Mouse (Mus musculus) intestine, embryonic 15.5 days (tissue): ENCODE measurements around the gene Batf. TPM values are rescaled to one million over a fixed set of nuclear protein-coding genes. Genes with fewer than 3 reads are reported as not detected.
A peak's percentile ranks its signal among the peaks of the same experiment; 100 is the strongest.
"Not testable (repeated sequence)": the region's sequence is repeated elsewhere in the genome, so short reads cannot be mapped to it uniquely, and the experiment has no call there.

Source experiments
- ATAC-seq: fragments of 200-750 bp; cut with Nextera tagmentation; 2 replicates; pipeline ENCODE4 v1.8.0; 2017; ENCODE audit warnings: moderate TSS enrichment, moderate library complexity
- H3K27ac ChIP-seq: fragments of 300-500 bp; sonication (generic); 2 replicates; pipeline ENCODE4 v1.5.1; 2015; ENCODE audit warnings: mild to moderate bottlenecking, inconsistent platforms
- H3K27me3 ChIP-seq: fragments of 300-500 bp; sonication (generic); replicated peaks from 2 replicates; pipeline ENCODE4 v1.6.1; 2015; ENCODE audit warnings: inconsistent platforms
- H3K36me3 ChIP-seq: fragments of 300-500 bp; sonication (generic); 2 replicates; pipeline ENCODE4 v1.6.1; 2015; ENCODE audit warnings: inconsistent platforms
- H3K4me1 ChIP-seq: fragments of 300-500 bp; sonication (generic); replicated peaks from 2 replicates; pipeline ENCODE4 v1.6.1; 2015; ENCODE audit warnings: inconsistent platforms
- H3K4me2 ChIP-seq: fragments of 300-500 bp; sonication (generic); replicated peaks from 2 replicates; pipeline ENCODE4 v1.6.1; 2015; ENCODE audit warnings: mild to moderate bottlenecking, inconsistent platforms
- H3K4me3 ChIP-seq: fragments of 300-500 bp; sonication (generic); replicated peaks from 2 replicates; pipeline ENCODE4 v1.5.1; 2015; ENCODE audit warnings: inconsistent platforms
- H3K9ac ChIP-seq: fragments of 300-500 bp; sonication (generic); 2 replicates; pipeline ENCODE4 v1.6.1; 2015; ENCODE audit warnings: inconsistent platforms
- H3K9me3 ChIP-seq: fragments of 300-500 bp; sonication (generic); 2 replicates; pipeline ENCODE4 v1.6.1; 2016; ENCODE audit warnings: inconsistent platforms
- WGBS: fragments of 180-500 bp; shearing (Covaris S2); methylation state at CpG from one replicate; pipeline ENCODE4 v1.1.7; 2015; 5-methylcytosine and 5-hydroxymethylcytosine counted together
- polyA plus RNA-seq: library from polyadenylated mRNA; unstranded; fragments of >200 nt; fragmentation: Nextera tagmentation; extraction: Ambion mirVana; gene quantifications from 2 replicates; pipeline ENCODE4 v1.2.1, GENCODE M21; 2015

The Batf gene
- polyA plus RNA-seq, 1 experiment from 2014 or later: 2.6 TPM

DNA sequence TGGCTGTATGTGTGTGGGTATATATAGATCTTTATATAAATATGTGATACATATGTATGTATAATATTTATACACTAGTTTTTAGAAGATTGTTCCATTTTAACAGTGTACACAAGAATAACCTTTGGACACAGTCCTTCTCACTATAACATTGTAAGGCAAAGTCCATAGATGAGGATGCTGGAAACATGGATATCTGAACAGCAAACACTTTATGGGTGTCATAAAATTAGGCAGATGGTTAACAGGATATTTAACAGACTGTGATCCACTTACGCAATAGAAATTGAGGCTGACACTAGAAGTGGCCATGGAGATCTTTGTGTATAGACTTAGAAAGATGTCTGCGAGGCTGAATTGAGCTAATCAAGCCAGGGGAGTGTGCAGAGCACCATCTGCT lies 9.3 kb downstream of the Batf start:
- 57% methylated on average over 2 of the region's 2 CpGs for WGBS
- peaks cover 6% of the 10 kb centered on the region for H3K4me1 ChIP-seq
- H3K27ac ChIP-seq: no peak overlapping the region
- H3K36me3 ChIP-seq: no peaks in the 10 kb centered on the region
- H3K4me2 ChIP-seq: no peak overlapping the region
- no peaks in the 10 kb centered on the region for H3K9me3 ChIP-seq
- no peak overlapping the region for H3K4me3 ChIP-seq
- H3K9ac ChIP-seq: no peak overlapping the region
- ATAC-seq: peak; percentile 82
- no peaks in the 10 kb centered on the region for H3K27me3 ChIP-seq

DNA sequence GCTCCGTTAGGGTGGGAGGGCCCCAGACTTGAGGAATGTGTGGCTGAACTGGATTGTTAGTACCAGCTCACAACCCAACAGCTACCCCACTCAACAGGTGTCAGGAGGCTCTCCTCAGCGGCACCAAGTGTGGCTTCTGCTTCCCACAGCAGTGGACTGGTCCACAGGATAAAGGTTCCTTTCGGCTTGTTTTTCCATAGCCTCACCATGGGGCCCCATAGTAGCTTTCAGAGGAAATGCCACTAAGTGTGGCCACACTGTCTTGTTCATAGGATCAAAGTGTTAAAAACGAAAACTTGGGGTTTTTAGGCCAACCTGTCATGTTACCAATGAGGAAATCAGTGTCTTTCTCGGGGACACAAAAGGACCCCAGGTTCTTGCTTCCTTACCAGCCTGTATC lies 10.0 kb downstream of the Batf start:
- Histone ChIP-seq H3K27me3 (no peaks in the 10 kb centered on the region), H3K4me2 (no peak overlapping the region), H3K9ac (no peak overlapping the region), H3K36me3 (no peaks in the 10 kb centered on the region), H3K27ac (0 out of 2 replicates have a peak overlapping the region, but pooled peaks have one; percentile 20), H3K9me3 (no peaks in the 10 kb centered on the region), H3K4me1 (peaks cover 6% of the 10 kb centered on the region), H3K4me3 (no peak overlapping the region)
- 82% methylated on average over 5 of the region's 5 CpGs for WGBS
- ATAC-seq: no peak

DNA sequence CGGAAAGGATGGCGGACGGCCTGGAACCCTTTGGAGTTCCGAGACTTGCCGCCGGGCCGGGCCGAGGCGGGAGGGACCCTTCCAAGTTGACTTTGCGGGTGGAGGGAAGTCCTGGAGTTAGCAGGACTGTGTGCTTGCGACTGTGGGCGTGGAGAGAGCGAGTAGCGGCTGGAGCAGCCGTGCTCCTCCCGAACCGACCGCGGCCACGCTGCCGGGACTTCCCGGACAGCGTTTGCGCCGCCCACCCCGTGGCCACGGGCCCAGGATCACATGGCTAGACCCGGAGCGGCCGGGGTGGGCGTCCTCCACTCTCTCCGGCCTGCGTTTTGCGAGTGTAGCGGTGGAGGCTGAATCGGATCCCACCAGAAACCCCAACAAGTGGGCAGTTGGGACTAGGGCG lies 11.7 kb downstream of the Batf start:
- H3K9ac ChIP-seq, H3K36me3 ChIP-seq, H3K27ac ChIP-seq, H3K4me1 ChIP-seq, H3K27me3 ChIP-seq, H3K4me3 ChIP-seq, H3K9me3 ChIP-seq: not testable (repeated sequence)
- H3K4me2 ChIP-seq: peak overlapping the region; percentile 45
- peak; percentile 89 for ATAC-seq
- WGBS: 23% methylated on average over 13 of the region's 37 CpGs

DNA sequence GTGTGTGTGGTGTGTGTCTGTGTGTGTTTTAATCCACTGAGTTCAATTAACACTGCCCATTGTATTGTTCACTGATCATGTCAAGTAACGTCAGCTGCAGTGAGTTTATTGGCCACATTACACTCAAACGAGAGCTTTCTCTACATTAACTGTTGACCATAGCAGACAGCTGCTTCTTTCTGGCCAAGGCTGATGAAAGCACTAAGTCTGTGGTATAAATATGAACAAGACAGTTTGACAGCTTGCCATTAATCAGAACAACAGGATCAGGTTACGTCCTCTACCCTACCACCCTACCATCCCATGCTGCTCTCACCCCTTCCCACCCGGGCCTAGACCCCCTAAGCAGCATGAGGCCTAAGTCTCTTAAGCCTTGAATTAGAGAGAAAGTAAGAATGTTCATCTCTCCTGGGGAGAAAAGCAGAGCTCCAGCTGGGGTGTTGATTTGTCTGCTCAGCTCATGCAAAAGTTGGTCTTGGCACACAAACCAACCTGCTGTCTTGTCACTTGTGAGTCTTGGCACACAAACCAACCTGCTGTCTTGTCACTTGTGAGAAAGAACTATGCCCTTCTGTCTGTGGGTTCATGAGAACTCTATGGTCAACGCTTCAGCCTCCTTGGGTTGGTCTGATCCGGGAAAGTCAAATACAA lies 13.8 kb downstream of the Batf start:
- H3K36me3 ChIP-seq: no peaks in the 10 kb centered on the region
- ATAC-seq: no peak
- H3K4me1 ChIP-seq: peaks cover 14% of the 10 kb centered on the region
- H3K4me2 ChIP-seq: no peak overlapping the region
- no peaks in the 10 kb centered on the region for H3K9me3 ChIP-seq
- no peak overlapping the region for H3K9ac ChIP-seq
- H3K4me3 ChIP-seq: no peak overlapping the region
- 66% methylated on average over 6 of the region's 6 CpGs for WGBS
- no peak overlapping the region for H3K27ac ChIP-seq
- H3K27me3 ChIP-seq: no peaks in the 10 kb centered on the region

DNA sequence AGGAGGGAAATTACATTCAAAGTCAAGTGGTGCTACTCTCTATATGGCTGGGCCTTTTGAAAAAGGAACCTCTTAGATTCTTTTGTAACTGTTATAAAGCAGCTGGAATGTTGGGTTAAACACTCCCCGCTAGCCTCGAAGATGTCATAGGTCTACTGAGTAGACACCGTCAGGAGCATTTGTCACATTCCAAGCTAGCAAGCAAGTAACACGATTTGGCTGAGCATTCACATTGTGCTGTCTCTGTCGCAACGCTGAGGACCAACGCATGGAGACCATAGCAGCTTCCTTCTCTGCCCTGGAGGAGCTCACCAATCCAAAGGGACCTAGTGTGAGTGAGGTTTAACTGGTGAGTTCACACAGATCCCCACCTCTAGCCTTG lies 14.4 kb downstream of the Batf start:
- Histone ChIP-seq H3K9ac (no peak overlapping the region), H3K9me3 (no peaks in the 10 kb centered on the region), H3K27me3 (no peaks in the 10 kb centered on the region), H3K27ac (no peak overlapping the region), H3K4me2 (no peak overlapping the region), H3K36me3 (no peaks in the 10 kb centered on the region), H3K4me3 (no peak overlapping the region), H3K4me1 (peaks cover 17% of the 10 kb centered on the region)
- no peak for ATAC-seq
- WGBS: 74% methylated on average over 7 of the region's 7 CpGs

DNA sequence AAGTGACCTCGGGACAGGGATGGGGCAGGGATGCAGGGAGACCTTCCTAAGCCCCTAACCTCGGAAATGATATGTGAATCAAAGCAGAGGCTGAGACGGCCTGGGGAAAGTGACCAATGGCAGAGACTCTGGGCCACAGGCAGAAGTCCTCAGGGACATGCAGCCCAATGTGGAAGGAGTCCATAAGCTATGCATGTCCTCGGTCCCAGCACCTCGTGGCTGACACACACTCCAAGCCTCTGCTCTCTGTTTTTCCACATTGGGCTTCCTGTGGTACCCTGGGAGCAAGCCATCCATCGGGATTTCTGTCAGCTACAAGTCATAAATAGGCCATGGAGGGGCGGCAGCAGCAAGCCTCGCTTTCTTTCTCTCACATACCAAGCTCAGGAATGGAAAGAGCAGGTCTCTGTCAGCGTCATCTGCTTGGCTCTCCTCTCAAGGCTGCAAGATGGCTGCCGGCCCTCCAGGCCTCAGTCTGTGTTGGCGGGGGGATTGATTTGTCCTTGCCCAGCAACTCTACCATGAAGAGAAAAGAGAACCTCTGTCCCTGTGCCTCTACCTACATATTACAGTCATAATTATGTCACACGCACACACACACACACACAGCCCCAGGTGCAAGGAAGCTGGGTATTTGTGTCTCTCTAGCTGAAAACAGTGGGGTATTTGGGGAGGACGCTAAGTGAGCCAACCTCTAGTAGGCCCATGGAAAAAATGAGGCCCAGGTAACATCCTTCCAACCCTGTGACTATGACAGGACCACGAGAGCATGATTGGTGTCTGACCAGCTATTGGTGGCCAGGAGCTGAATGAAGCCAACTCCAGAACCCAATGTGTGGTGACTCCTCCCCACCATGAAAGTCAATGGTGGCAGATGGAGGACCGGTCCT lies 15.9 kb downstream of the Batf start:
- Histone ChIP-seq H3K4me3 (no peak overlapping the region), H3K27ac (no peak overlapping the region), H3K4me2 (no peak overlapping the region), H3K36me3 (no peaks in the 10 kb centered on the region), H3K27me3 (no peaks in the 10 kb centered on the region), H3K4me1 (peaks cover 17% of the 10 kb centered on the region), H3K9ac (no peak overlapping the region), H3K9me3 (no peaks in the 10 kb centered on the region)
- WGBS: 77% methylated on average over 15 of the region's 15 CpGs
- no peak for ATAC-seq

DNA sequence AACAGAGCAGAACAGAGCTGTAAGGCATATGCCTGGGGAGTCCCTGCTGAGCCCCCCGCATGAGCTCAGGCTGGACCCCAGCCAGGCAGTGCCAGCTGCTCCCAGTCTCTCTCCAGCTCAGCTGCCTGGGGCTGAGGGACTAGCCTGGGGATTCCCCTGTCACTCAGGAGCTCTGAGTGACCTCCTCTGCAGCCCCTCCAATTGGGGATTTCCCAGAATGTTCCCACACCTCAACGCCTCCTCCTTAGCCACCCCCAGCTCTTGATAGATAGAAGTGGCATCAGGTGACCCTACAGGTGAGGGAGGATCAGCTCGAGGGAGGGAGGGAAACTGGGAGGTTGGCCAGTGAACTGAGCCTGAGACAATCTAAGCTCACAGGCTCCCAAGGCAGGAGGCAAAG lies 17.0 kb downstream of the Batf start:
- ATAC-seq: no peak
- Histone ChIP-seq H3K27ac (no peak overlapping the region), H3K4me3 (no peak overlapping the region), H3K4me1 (peaks cover 17% of the 10 kb centered on the region), H3K27me3 (no peaks in the 10 kb centered on the region), H3K9me3 (no peaks in the 10 kb centered on the region), H3K4me2 (no peak overlapping the region), H3K36me3 (no peaks in the 10 kb centered on the region), H3K9ac (no peak overlapping the region)
- 79% methylated on average over 3 of the region's 3 CpGs for WGBS

DNA sequence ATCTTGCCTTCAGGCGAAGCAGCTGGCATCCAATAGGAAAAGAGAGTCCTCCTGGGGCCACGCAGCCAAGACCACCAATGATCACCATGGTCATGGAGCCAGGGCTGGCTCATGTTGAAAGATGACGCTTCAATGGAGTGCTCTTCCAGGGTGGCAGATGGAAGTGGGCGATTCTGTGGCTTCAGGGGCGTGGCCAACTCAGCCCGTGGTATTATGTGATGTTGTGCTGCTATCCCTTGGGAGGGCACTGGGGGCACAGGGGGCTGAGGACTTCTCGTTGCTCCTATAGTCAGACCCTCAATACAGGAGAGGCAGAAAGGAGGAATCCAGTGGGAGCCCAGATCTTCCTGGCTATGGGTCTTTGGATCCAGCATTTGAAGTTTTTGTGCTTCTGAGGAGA lies 18.1 kb downstream of the Batf start:
- no peak for ATAC-seq
- peaks cover 17% of the 10 kb centered on the region for H3K4me1 ChIP-seq
- no peaks in the 10 kb centered on the region for H3K36me3 ChIP-seq
- no peaks in the 10 kb centered on the region for H3K27me3 ChIP-seq
- WGBS: 79% methylated on average over 7 of the region's 7 CpGs
- no peak overlapping the region for H3K4me3 ChIP-seq
- H3K9ac ChIP-seq: no peak overlapping the region
- peak overlapping the region; percentile 93 for H3K27ac ChIP-seq
- no peaks in the 10 kb centered on the region for H3K9me3 ChIP-seq
- H3K4me2 ChIP-seq: peak overlapping the region; percentile 93

DNA sequence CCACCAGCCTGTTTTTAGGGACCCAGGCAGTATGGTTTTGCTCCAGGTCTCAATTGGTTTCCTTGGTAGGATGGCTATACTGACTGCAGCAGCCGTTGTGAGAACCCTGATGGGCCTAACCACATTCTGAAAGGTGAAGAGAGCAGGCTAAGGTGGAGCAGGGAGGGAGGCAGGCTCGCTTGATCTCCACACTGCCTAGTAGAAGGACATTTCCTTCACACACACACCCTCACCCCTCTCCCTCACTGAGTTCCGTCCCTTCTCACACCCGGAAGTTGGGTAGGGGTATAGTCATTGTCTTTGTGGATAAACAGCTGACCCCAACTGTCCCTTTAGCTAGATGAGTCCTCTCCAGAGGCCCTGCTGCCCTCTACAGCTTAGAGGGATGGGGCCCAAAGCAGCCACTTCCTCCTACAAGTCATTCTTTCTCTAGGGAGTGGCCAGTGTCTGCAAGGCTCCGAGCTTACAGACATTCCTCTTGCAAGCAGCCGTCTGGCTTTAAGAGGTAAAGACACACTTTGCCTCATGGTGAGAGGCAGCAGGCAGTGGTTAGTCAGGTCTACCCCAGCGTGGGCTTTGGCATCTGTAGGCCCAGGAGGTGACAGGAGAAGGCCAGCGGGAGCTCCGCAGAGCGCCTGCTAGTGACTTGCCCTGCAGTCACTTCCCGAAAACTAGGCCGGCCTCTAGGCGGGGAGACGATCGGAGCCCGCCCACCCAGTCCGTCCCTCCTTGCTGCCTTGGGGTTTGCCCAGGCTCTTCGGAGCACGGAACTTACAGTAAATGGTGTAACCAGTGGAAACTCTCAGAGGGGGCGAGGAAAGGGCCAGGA lies 18.7 kb downstream of the Batf start:
- H3K27ac ChIP-seq: peak overlapping the region; percentile 93
- peak overlapping the region; percentile 59 for H3K9ac ChIP-seq
- WGBS: 8% methylated on average over 20 of the region's 20 CpGs
- peak; percentile 96 for ATAC-seq
- H3K4me3 ChIP-seq: peak overlapping the region; percentile 46
- peak overlapping the region; percentile 93 for H3K4me2 ChIP-seq
- no peaks in the 10 kb centered on the region for H3K36me3 ChIP-seq
- H3K27me3 ChIP-seq: no peaks in the 10 kb centered on the region
- H3K4me1 ChIP-seq: peaks cover 17% of the 10 kb centered on the region
- H3K9me3 ChIP-seq: no peaks in the 10 kb centered on the region

DNA sequence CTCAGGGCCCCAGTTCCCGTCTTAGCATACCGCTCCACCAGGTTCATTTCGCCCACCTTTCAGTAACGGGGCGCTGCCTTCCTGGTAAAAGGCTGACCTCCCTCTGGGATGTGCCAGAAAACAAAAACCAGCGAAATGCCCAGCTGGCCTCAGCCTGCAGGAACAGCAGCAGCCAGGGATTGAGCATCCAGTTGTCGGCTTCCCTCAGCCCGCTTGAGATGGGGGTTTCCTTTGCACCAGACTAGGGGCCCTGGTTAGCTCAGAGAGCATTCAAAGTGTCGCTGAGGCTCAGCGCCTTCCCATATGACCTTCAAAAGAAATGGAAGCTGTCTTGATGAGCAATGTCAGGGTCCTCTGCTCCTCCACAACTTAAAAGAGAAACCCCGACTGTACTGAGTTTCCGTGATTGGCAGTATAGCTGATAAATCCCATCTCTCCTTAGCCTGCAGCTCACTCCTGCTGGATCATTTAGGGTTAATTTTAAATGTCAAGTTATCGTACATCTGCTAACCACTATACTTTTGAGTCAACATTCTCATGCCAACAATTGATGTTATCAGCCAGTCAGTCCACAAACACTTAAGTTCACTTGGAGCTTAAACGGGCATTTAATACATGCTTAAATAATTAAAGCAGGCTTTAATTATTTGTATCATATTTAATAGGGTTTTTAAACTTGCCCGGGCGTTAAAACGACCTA lies 19.5 kb downstream of the Batf start:
- peak overlapping the region; percentile 46 for H3K4me3 ChIP-seq
- no peaks in the 10 kb centered on the region for H3K9me3 ChIP-seq
- peak overlapping the region; percentile 93 for H3K4me2 ChIP-seq
- H3K36me3 ChIP-seq: no peaks in the 10 kb centered on the region
- no peaks in the 10 kb centered on the region for H3K27me3 ChIP-seq
- peak overlapping the region; percentile 93 for H3K27ac ChIP-seq
- no peak for ATAC-seq
- WGBS: 18% methylated on average over 17 of the region's 17 CpGs
- H3K4me1 ChIP-seq: peaks cover 17% of the 10 kb centered on the region
- peak overlapping the region; percentile 59 for H3K9ac ChIP-seq

DNA sequence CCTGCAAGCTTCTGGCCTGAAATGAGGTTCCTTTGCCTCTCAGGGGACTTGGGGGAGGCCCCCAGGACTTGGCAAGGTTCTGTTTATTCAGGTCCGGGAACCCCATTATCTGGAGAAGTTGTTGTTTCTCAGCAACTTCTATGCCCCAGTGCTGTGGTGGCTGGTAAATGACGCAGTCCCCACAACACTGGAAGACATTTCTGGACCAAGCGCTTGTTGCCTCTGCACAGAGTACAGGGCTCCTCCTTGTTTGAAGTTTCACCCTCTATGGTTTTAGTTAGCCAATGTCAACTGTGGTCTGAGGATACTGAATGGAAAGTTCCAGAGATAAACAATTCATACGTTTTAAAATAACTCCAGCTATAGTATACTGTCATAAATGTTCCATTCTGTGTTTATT lies 20.4 kb downstream of the Batf start:
- no peaks in the 10 kb centered on the region for H3K27me3 ChIP-seq
- H3K9me3 ChIP-seq: no peaks in the 10 kb centered on the region
- H3K4me3 ChIP-seq: no peak overlapping the region
- 63% methylated on average over 4 of the region's 4 CpGs for WGBS
- no peak overlapping the region for H3K27ac ChIP-seq
- H3K9ac ChIP-seq: no peak overlapping the region
- H3K36me3 ChIP-seq: no peaks in the 10 kb centered on the region
- peaks cover 17% of the 10 kb centered on the region for H3K4me1 ChIP-seq
- no peak overlapping the region for H3K4me2 ChIP-seq
- ATAC-seq: no peak

DNA sequence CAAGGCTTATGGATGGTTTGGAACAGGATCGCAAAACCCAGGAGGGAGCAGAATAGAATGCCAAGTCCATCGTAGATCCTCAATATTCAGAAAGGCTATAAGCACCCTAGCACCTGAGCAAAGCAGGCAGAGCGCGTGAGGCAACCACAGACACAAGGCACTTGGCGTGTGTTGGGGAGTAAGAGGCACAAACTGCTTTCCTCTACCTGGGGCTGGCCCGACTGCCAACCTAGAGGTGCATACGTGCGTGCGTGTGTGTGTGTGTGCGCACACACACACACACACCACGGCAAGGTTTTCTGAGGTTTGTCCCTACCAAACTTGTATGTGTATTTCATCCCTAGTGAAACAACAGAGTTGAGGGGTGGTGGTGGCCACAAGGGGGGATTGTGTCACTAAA lies 20.9 kb downstream of the Batf start:
- Histone ChIP-seq H3K9ac (no peak overlapping the region), H3K36me3 (no peaks in the 10 kb centered on the region), H3K27ac (no peak overlapping the region), H3K4me2 (no peak overlapping the region), H3K27me3 (no peaks in the 10 kb centered on the region), H3K9me3 (no peaks in the 10 kb centered on the region), H3K4me1 (peaks cover 17% of the 10 kb centered on the region), H3K4me3 (no peak overlapping the region)
- no peak for ATAC-seq
- WGBS: 88% methylated on average over 11 of the region's 11 CpGs
